Mouse (Mus musculus): ENCODE data around the gene Accsl. TPM values are rescaled to one million over a fixed set of nuclear protein-coding genes. Genes with fewer than 3 reads are reported as not detected.

Gene Accsl
- polyA plus RNA-seq, 1 experiment from 2014 or later: not detected

DNA sequence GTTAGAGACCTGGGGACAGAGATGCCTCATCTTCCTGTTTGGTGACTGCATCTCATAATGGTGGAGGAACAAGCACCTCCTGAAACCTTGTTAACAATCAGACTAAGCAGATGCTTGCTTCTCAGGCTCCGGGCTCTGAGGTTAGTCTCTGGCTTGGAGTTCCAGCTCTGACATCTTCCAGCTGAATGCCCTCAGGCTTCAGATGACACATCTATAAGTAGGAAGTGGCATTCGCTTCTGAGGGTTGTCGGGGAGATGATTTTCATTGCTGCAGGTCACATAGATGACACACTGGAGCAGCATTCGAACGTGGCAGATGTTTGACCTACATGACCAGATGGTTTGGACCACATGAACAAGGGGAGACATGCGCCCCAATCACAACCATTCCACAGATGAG, 19.4 kb upstream of the Accsl start:
- Histone ChIP-seq H3K4me1 (peaks cover 19% of the 10 kb centered on the region), H3K27ac (replicated peaks) (no peak overlapping the region), H3K9me3 (replicated peaks) (no peaks in the 10 kb centered on the region), H3K36me3 (no peaks in the 10 kb centered on the region), H3K27me3 (ENCODE audit: low read depth, poor library complexity, severe bottlenecking) (no peaks in the 10 kb centered on the region), H3K4me3 (no peak overlapping the region)
- no peak for DNase-seq (ENCODE audit: low spot score)
- WGBS: 91% methylated on average over 6 of the region's 6 CpGs

DNA sequence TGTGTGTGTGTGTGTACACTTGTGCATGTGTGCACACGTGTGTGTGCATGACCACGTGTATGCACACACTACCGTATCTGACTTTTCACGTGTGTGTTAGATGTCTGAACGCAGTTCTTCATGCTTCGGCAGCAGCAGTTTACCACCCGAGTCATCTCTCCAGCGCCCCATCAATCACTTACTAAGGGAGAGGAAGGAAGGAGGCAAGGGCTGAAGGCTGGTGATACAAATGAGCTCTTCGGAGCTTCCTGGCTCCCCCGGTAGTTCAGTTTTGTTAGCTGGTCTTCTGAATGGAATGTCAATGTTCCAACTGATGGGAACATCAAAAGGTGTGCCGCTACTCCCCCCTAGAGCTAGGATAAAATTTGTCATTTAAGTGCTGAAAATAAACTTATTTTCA, 18.3 kb upstream of the Accsl start:
- WGBS: 88% methylated on average over 11 of the region's 11 CpGs
- Histone ChIP-seq H3K27ac (replicated peaks) (no peak overlapping the region), H3K36me3 (no peaks in the 10 kb centered on the region), H3K27me3 (ENCODE audit: low read depth, poor library complexity, severe bottlenecking) (no peaks in the 10 kb centered on the region), H3K4me3 (no peak overlapping the region), H3K9me3 (replicated peaks) (no peaks in the 10 kb centered on the region), H3K4me1 (peaks cover 18% of the 10 kb centered on the region)
- no peak for DNase-seq (ENCODE audit: low spot score)

DNA sequence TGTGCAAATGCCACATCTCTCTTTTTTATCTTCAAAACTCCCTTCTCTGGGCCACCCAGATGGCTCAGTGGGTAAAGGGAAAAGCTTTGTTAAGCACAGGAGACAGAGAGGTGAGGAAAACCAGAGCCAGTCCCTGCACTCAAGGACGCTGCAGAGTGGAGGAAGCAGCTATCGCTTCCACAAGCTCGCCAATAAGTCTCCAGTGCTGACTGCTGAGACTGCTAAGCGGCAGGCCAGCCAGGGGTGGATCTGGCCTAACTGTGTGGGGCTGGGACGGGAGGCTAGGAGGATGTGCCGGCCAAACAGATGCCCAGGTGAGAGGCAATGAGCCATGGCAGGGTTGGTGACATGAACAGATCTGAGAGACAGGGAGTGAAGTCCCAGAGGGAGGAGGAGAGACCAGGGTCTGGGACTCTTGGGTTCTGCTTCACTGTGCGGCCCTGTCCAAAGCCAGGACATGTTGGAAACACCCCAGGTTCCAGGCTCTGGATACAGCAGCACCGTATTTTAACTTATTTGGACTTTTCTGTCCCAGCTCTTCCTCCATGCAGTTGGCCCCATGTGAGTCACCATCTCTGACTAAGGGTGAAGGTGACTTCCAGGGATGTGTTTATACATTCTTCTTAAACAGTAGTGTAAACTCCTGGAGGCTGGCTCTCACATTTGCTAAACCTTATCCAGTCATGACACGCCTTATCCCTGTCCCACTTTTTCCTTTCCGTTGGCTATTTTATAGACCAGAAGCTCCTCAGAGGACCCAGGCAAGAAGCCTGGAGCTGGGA, 17.2 kb upstream of the Accsl start:
- Histone ChIP-seq H3K27me3 (ENCODE audit: low read depth, poor library complexity, severe bottlenecking) (no peaks in the 10 kb centered on the region), H3K4me3 (no peak overlapping the region), H3K27ac (replicated peaks) (no peak overlapping the region), H3K9me3 (replicated peaks) (no peaks in the 10 kb centered on the region), H3K36me3 (no peaks in the 10 kb centered on the region), H3K4me1 (peaks cover 7% of the 10 kb centered on the region)
- whole genome bisulfite sequencing: 70% methylated on average over 10 of the region's 10 CpGs
- DNase-seq (ENCODE audit: low spot score): no peak

DNA sequence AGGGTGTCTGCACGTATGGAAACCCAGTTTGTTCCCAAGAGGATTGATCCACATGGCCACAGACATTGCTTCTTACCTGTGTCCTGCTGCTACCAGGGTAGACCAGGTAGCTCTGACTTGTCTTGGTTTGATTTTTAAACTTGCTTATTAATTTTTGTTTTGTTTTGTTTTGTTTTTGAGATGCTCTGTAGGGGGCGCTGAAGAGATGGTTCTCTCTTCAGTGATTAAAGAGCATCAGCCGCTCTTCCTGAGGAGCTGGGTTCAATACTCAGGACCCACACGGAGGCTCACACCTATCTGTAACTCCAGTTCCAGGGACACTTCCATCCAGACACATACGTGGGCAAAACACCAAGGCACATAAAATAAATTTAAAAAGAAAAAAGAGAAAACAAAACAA, 14.1 kb upstream of the Accsl start:
- DNase-seq (ENCODE audit: low spot score): no peak
- Histone ChIP-seq H3K27me3 (ENCODE audit: low read depth, poor library complexity, severe bottlenecking) (no peaks in the 10 kb centered on the region), H3K9me3 (replicated peaks) (no peaks in the 10 kb centered on the region), H3K4me3 (no peak overlapping the region), H3K36me3 (no peaks in the 10 kb centered on the region), H3K27ac (replicated peaks) (no peak overlapping the region), H3K4me1 (no peaks in the 10 kb centered on the region)
- 56% methylated on average over 5 of the region's 5 CpGs for WGBS

DNA sequence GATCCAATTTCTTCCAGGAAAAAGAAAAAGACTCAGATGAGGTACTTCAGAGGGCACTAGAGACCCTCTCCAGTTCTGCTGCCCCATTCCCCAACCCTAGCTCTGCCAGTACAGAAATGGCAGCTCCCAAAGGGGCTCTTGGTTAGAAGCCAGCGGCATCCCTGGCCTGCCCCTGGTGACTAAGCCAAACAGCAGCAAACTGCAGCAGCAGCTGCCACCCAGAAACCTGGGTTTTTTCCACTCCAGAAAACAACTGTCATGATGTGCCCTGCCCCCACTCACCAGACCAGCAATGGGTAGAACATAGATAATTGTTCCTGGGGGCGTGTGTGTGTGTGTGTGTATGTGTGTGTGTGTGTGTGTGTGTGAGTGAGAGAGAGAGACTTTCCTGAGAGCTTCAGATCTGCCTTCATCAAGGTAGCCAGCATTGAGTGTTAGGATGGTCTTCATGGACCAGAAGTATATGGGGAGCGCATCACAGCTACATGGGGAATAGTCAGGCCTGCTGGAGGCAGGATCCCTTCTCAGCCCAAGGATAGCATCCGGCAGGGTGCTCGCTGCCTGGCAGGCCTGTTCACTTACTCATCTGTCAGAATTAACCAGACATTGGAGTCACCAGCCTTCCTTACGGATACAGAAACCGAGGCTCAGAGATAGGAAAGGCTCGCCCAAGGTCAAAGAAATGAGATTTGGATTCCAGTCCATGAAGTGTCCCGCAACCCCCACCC, 12.8 kb upstream of the Accsl start:
- Histone ChIP-seq H3K9me3 (replicated peaks) (no peaks in the 10 kb centered on the region), H3K4me3 (no peak overlapping the region), H3K27me3 (ENCODE audit: low read depth, poor library complexity, severe bottlenecking) (no peaks in the 10 kb centered on the region), H3K4me1 (no peaks in the 10 kb centered on the region), H3K27ac (replicated peaks) (no peak overlapping the region), H3K36me3 (no peaks in the 10 kb centered on the region)
- DNase-seq (ENCODE audit: low spot score): no peak
- 93% methylated on average over 9 of the region's 9 CpGs for WGBS

DNA sequence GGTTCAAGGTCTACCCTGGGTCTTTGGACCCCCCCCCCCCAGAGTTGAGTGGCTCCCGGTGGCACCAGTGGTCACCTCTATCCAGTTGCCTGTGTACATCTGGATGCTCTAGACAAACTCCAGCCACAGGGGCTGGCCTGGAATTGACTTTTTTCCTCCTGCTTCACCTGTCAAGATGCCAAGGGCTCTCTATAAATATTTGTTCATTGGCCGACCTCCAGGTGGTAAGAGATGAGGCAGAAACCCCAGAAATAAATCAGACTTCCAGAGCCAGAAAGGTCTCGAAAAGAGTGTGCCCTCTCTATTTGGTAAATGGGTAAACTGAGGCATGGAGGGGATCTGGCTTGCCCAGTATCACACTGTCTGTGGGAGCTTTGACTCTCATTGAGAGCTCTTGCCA, 12.0 kb upstream of the Accsl start:
- H3K27ac ChIP-seq (replicated peaks): no peak overlapping the region
- H3K27me3 ChIP-seq (ENCODE audit: low read depth, poor library complexity, severe bottlenecking): no peaks in the 10 kb centered on the region
- 91% methylated on average over 3 of the region's 3 CpGs for WGBS
- H3K4me1 ChIP-seq: no peaks in the 10 kb centered on the region
- no peaks in the 10 kb centered on the region for H3K9me3 ChIP-seq (replicated peaks)
- H3K4me3 ChIP-seq: no peak overlapping the region
- no peak for DNase-seq (ENCODE audit: low spot score)
- no peaks in the 10 kb centered on the region for H3K36me3 ChIP-seq

DNA sequence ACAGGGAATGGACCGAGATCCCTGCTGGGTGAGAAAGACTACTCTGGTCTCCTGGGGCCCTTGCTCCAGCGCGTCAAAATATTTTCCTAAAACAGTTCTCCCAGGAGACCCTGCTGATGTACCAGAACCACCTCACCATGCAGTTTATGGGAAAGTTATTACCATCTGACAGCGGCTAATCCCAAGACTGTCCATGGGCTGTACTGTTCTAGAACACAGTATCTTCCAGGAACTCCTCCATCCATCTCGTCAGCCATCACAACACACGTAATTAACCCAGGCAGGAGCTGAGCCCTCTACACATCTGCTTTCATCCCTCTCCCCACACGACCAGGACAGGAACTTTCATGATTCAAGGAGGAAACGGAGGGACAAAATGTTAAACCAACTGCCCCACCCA, 11.5 kb upstream of the Accsl start:
- H3K9me3 ChIP-seq (replicated peaks): no peaks in the 10 kb centered on the region
- H3K4me3 ChIP-seq: no peak overlapping the region
- DNase-seq (ENCODE audit: low spot score): no peak
- H3K27me3 ChIP-seq (ENCODE audit: low read depth, poor library complexity, severe bottlenecking): no peaks in the 10 kb centered on the region
- H3K4me1 ChIP-seq: no peaks in the 10 kb centered on the region
- H3K36me3 ChIP-seq: no peaks in the 10 kb centered on the region
- H3K27ac ChIP-seq (replicated peaks): no peak overlapping the region
- WGBS: 77% methylated on average over 8 of the region's 8 CpGs

DNA sequence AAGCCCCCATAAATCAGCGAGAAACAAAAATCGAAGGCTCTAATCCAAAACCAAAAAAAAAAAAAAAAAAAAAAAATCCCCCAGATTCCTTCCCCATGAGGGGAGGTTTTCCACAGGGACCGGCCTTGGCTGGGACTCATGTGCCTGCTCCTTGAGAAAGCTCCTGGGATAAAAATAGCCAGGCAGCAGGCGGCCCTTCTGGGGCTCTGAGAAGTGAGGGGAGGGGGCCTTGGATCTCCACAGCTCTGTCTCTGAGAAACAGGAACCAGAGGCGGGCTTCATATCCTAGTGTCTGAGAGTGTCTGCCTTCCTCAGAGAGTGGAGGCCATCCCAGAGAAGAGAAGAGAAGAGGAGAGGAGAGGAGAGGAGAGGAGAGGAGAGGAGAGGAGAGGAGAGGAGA, 8.0 kb upstream of the Accsl start:
- no peaks in the 10 kb centered on the region for H3K36me3 ChIP-seq
- H3K27me3 ChIP-seq (ENCODE audit: low read depth, poor library complexity, severe bottlenecking): no peaks in the 10 kb centered on the region
- no peak overlapping the region for H3K27ac ChIP-seq (replicated peaks)
- H3K4me3 ChIP-seq: no peak overlapping the region
- no peaks in the 10 kb centered on the region for H3K9me3 ChIP-seq (replicated peaks)
- H3K4me1 ChIP-seq: peaks cover 19% of the 10 kb centered on the region
- 81% methylated on average over 5 of the region's 5 CpGs for WGBS
- no peak for DNase-seq (ENCODE audit: low spot score)

DNA sequence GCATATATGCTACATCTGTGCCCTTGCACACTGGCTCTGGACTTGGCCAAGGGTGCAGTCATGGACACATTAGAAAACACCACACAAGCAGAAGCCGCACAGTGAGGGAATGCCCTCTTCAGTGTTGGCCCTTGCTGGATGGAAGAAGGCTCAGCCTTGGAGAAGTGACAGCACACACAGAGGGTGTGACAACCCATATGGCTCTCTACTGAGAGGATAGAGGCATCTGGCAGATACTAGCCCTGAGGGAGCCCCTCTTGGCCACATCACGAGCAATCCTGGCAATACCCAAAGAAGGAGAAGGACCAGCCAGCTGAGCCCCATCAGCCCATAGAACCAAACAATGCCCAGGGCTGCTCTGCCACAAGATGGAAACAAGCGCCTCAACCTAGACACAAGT, 5.6 kb upstream of the Accsl start:
- Histone ChIP-seq H3K4me1 (peaks cover 19% of the 10 kb centered on the region), H3K27me3 (ENCODE audit: low read depth, poor library complexity, severe bottlenecking) (no peaks in the 10 kb centered on the region), H3K27ac (replicated peaks) (peak overlapping the region; percentile 52; the same call in 1 of the 2 replicates), H3K36me3 (no peaks in the 10 kb centered on the region), H3K9me3 (replicated peaks) (no peaks in the 10 kb centered on the region), H3K4me3 (no peak overlapping the region)
- DNase-seq (ENCODE audit: low spot score): no peak
- WGBS: 89% methylated on average over 3 of the region's 3 CpGs

DNA sequence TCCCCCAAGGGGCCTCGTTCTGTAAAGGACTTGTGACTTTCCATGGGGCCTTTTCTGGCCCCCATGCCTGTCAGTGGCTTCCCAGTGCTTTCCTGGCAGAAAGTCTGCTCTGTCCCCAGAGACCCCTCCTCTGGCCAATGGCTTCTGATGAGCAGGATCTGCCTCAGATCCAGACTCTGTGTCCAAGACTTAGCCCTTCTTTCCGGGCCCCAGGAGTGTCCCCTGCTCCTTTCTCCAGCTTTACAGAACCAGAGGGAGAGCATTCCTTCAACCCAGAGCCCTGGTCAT, 5.2 kb upstream of the Accsl start:
- 34% methylated on average over 2 of the region's 2 CpGs for WGBS

DNA sequence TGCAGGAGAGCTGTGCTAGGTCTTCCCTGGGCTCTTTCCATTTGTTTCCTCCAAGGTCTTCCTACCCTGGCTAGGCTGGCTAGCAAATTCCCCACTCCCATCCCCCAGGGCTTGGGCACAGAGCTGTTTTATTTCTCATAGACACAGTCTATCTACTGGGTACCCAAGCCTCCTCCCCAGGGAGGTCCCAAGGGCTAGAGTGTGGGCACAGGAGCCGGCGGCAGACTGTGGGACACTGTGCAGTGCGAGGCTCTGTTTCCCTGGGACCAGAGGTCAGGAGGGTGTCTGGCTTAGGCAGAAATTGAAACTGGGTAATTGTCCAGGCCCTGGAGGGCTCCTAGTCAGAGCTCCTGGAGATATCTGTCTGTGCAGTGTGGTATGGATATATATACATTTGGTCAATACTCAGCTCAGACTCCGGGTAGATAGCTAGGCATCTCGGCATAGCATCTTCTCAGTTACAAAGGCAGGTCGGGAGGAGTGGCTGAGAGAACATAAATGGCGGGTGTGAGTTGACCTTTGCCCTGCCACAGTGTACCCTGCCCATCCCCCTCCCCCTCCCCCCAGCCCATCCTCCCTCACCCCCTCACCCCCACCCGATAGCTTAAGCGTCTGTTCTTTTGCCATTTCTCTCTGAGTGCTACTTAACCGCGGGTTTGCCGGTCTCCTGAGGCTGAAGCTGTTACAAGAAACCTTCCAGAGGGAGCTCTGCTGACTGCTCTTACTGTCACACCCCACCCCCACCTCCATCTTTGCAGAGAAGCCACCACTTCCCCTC, 4.7 kb upstream of the Accsl start:
- Histone ChIP-seq H3K27ac (replicated peaks) (peak overlapping the region; percentile 63), H3K27me3 (ENCODE audit: low read depth, poor library complexity, severe bottlenecking) (no peaks in the 10 kb centered on the region), H3K9me3 (replicated peaks) (no peaks in the 10 kb centered on the region), H3K4me3 (no peak overlapping the region), H3K4me1 (peaks cover 19% of the 10 kb centered on the region), H3K36me3 (no peaks in the 10 kb centered on the region)
- peak; percentile 22 for DNase-seq (ENCODE audit: low spot score)
- 23% methylated on average over 12 of the region's 12 CpGs for WGBS

More for the DNA sequence above, 5.2 kb upstream of the Accsl start:
- Histone ChIP-seq H3K36me3 (no peaks in the 10 kb centered on the region), H3K27ac (replicated peaks) (peak overlapping the region; percentile 52), H3K9me3 (replicated peaks) (no peaks in the 10 kb centered on the region), H3K4me1 (peaks cover 19% of the 10 kb centered on the region), H3K27me3 (ENCODE audit: low read depth, poor library complexity, severe bottlenecking) (no peaks in the 10 kb centered on the region), H3K4me3 (no peak overlapping the region)
- no peak for DNase-seq (ENCODE audit: low spot score)

DNA sequence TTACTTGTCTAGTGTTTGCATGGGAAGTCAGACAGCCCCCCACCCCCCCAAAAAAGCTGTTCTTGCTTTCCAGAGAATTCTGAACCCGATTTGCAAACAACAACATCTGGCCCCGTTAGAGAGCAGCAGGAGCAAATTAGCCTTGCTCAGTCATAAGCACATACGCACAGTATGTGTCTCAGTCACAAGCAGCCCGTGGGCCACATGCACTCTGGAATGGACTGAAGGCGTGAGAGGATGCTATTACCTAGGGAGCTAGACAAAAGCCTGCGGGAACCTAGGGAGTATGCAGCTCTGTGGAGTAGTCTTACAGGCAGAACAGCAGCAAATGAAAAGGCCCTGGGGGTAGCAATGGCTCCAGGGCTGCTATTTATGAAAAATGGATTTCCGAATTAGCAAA, 3.3 kb upstream of the Accsl start:
- H3K4me1 ChIP-seq: peaks cover 19% of the 10 kb centered on the region
- H3K27me3 ChIP-seq (ENCODE audit: low read depth, poor library complexity, severe bottlenecking): no peaks in the 10 kb centered on the region
- H3K9me3 ChIP-seq (replicated peaks): no peaks in the 10 kb centered on the region
- no peak overlapping the region for H3K27ac ChIP-seq (replicated peaks)
- no peak for DNase-seq (ENCODE audit: low spot score)
- no peaks in the 10 kb centered on the region for H3K36me3 ChIP-seq
- 79% methylated on average over 7 of the region's 7 CpGs for WGBS
- no peak overlapping the region for H3K4me3 ChIP-seq

DNA sequence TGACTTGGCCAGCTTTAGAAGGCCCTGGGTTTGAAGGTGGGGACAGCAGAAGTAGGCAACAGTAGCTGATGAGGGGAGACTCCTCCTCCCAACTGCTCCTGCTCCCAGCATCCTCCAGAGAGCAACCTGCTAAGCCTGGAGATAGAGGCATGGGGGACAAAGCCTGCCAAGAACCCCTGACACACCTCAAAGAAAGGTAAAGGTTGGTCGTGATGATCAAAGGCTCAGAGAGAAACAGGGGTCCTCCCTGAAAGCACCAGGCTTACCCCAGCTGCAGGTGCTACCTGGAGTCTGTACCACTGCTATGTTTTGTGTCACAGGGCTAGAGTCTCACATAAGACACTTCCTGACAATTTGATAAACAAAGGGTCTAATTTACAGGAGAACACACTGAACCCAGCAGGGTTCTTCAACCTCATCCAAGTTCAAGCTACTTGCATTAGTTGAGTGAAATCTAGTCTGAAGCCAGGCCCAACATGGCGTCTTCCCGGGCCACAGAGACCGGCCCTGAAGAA, 2.5 kb upstream of the Accsl start:
- H3K36me3 ChIP-seq: no peaks in the 10 kb centered on the region
- no peak overlapping the region for H3K4me3 ChIP-seq
- 89% methylated on average over 4 of the region's 4 CpGs for WGBS
- H3K9me3 ChIP-seq (replicated peaks): no peaks in the 10 kb centered on the region
- no peak overlapping the region; the same call in 1 of the 2 replicates for H3K27ac ChIP-seq (replicated peaks)
- peaks cover 19% of the 10 kb centered on the region for H3K4me1 ChIP-seq
- no peaks in the 10 kb centered on the region for H3K27me3 ChIP-seq (ENCODE audit: low read depth, poor library complexity, severe bottlenecking)
- no peak for DNase-seq (ENCODE audit: low spot score)
